13 mouse cellular contexts compared by ENCODE assay signal in the genomic region with DNA sequence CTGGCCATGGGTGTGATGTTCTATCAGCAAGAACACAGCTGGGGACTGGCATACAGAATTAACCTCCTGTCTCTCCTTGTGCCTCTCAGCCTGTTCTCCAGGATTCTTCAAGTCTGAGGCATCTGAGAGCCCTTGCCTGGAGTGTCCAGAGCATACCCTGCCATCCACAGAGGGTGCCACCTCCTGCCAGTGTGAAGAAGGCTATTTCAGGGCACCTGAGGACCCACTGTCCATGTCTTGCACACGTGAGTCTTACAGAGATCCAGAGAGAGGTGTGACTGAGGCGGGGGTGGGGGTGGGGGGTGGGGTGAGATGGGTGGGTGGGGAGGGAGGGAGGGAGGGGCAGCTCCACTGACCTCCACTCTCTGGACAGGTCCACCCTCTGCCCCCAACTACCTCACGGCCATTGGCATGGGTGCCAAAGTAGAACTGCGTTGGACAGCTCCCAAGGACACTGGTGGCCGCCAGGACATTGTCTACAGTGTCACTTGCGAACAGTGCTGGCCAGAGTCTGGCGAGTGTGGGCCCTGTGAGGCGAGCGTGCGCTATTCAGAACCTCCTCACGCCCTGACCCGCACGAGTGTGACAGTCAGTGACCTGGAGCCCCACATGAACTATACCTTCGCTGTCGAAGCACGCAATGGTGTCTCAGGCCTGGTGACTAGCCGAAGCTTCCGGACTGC. TPM values are rescaled to one million over a fixed set of nuclear protein-coding genes. Genes with fewer than 3 reads are reported as not detected.
DNase-seq lines count a peak whose midpoint lies in the region; ATAC-seq and TF ChIP-seq lines count a peak whose summit lies in the region.
"Had no signal": no experiment of that assay in that cellular context is flagged by ENCODE, and none has a peak within 500 bp of the region (broad histone marks: within the 10 kb centered on the region; RNA-seq: fewer than 3 reads in every experiment).

No protein-coding gene starts in this region.

- peak; percentile 21; the same call in 1 of the 2 replicates for ATAC-seq in liver, postnatal 0 days
- no peak for ATAC-seq in liver, embryonic 12.5 days
- ATAC-seq: midbrain, embryonic 16.5 days had no signal

- 0 out of 2 replicates have a peak overlapping the region, but pooled peaks have one; percentile 13 for H3K27ac ChIP-seq in gastrocnemius, adult 2 months
- H3K27ac ChIP-seq in liver, postnatal 0 days (ENCODE audit: low read depth): no peak overlapping the region
- H3K27ac ChIP-seq in liver, embryonic 12.5 days: no peak overlapping the region
- H3K27ac ChIP-seq: embryonic facial prominence, embryonic 10.5 days; hindbrain, embryonic 14.5 days; neural tube, embryonic 15.5 days had no signal

- TF ChIP-seq EP300 in liver, postnatal 0 days (IDR thresholded peaks at IDR 0.05; ENCODE audit: low read depth): no peak

- H3K4me1 ChIP-seq in liver, postnatal 0 days (ENCODE audit: insufficient read depth): peaks cover 20% of the 10 kb centered on the region
- peaks cover 35% of the 10 kb centered on the region for H3K4me1 ChIP-seq in liver, embryonic 12.5 days

- H3K4me3 ChIP-seq in gastrocnemius, adult 2 months: no peak overlapping the region
- no peak overlapping the region for H3K4me3 ChIP-seq in liver, postnatal 0 days (ENCODE audit: low read depth, low read length)
- H3K4me3 ChIP-seq in liver, embryonic 12.5 days: no peak overlapping the region
- H3K4me3 ChIP-seq: embryonic facial prominence, embryonic 10.5 days; neural tube, embryonic 15.5 days had no signal

- no peak for TF ChIP-seq CTCF in gastrocnemius, adult 2 months (IDR thresholded peaks at IDR 0.05)
- no peak for TF ChIP-seq CTCF in liver, postnatal 0 days (IDR thresholded peaks at IDR 0.05; ENCODE audit: low read depth)

- peaks cover 25% of the 10 kb centered on the region for H3K36me3 ChIP-seq in liver, postnatal 0 days (replicated peaks; ENCODE audit: insufficient read depth, low read length)
- H3K36me3 ChIP-seq in liver, embryonic 12.5 days: peaks cover 21% of the 10 kb centered on the region
- H3K36me3 ChIP-seq: neural tube, embryonic 15.5 days had no signal

- DNase-seq in gastrocnemius, adult 2 months: no peak
- no peak for DNase-seq in gastrocnemius, adult 18-20 months (ENCODE audit: low spot score)
- no peak for DNase-seq in liver, postnatal 0 days
- peak; percentile 47 for DNase-seq in heart, adult 8-10 months (ENCODE audit: low spot score)
- DNase-seq in heart, postnatal 36 days: peak; percentile 50 to 64
- no peak for DNase-seq in urinary bladder, postnatal 10 days (ENCODE audit: low spot score)
- no peak for DNase-seq in gastrocnemius, postnatal 10 days
- DNase-seq: gastrocnemius, postnatal 14 days had no signal

- WGBS in liver, postnatal 0 days (ENCODE audit: insufficient replicate concordance): 80% methylated on average over 18 of the region's 18 CpGs
- 67% methylated on average over 18 of the region's 18 CpGs for whole genome bisulfite sequencing in liver, embryonic 12.5 days (ENCODE audit: insufficient replicate concordance)

- H3K4me2 ChIP-seq in liver, postnatal 0 days (ENCODE audit: low read depth, low read length): no peak overlapping the region
- no peak overlapping the region for H3K4me2 ChIP-seq in liver, embryonic 12.5 days
- H3K4me2 ChIP-seq: hindbrain, embryonic 14.5 days; neural tube, embryonic 15.5 days had no signal

- intact Hi-C loops in gastrocnemius, adult 2 months (cut with DNase I): no loop called here
- intact Hi-C loops in heart, postnatal 36 days (cut with DNase I): loop anchor here (1.0 to 2.0 kb wide), 2 partner anchors 38 to 46 kb away; no protein-coding TSS in a partner anchor

- H3K9ac ChIP-seq in liver, postnatal 0 days (replicated peaks): no peak overlapping the region
- H3K9ac ChIP-seq in liver, embryonic 12.5 days: no peak overlapping the region
- H3K9ac ChIP-seq: hindbrain, embryonic 14.5 days; neural tube, embryonic 15.5 days had no signal

- no peaks in the 10 kb centered on the region for H3K27me3 ChIP-seq in liver, postnatal 0 days (ENCODE audit: insufficient read depth, low read length)
- 0 out of 2 replicates have a peak, but pooled peaks cover 4% of the 10 kb centered on the region for H3K27me3 ChIP-seq in liver, embryonic 12.5 days (replicated peaks)
- H3K27me3 ChIP-seq: neural tube, embryonic 15.5 days had no signal

- H3K9me3 ChIP-seq in liver, postnatal 0 days (ENCODE audit: low read length): no peaks in the 10 kb centered on the region
- no peaks in the 10 kb centered on the region for H3K9me3 ChIP-seq in liver, embryonic 12.5 days (replicated peaks)
- H3K9me3 ChIP-seq: embryonic facial prominence, embryonic 10.5 days; neural tube, embryonic 15.5 days had no signal

RNA-seq across cellular contexts. Expression of a gene that starts 15.6 kb away (rescaled TPM):
- total RNA-seq in gastrocnemius, adult 2 months (2021): 1 to 10 TPM; 1.8 to 2.6 TPM
- 1 to 10 TPM; 1.6 to 2.9 TPM for total RNA-seq in gastrocnemius, adult 18-20 months (2021)
- 1.5 and 2.4 TPM in 2 replicates for polyA plus RNA-seq in liver, postnatal 0 days (2015; fragmentation: Nextera tagmentation; extraction: Ambion mirVana)
- polyA plus RNA-seq in liver, embryonic 12.5 days (2016; fragmentation: Nextera tagmentation; extraction: Ambion mirVana): 2.1 TPM in 2 replicates
- 1 to 10 TPM; 4.6 to 7.1 (median 5.2) TPM for total RNA-seq in heart, adult 8-10 months (2022)
- total RNA-seq in heart, postnatal 36 days (2021): 1 to 10 TPM; 5.4 to 7.0 TPM
- 1 to 10 TPM; 3.9 to 5.9 TPM for total RNA-seq in gastrocnemius, postnatal 10 days (2021)

RNA-seq across cellular contexts. Expression of a gene that starts 51.4 kb away (rescaled TPM):
- under 1 TPM in 1 of 2 experiments, not detected in 1; 0.20 TPM for total RNA-seq in gastrocnemius, adult 2 months (2021)
- under 1 TPM; 0.16 to 0.31 TPM for total RNA-seq in gastrocnemius, adult 18-20 months (2021)
- polyA plus RNA-seq in liver, postnatal 0 days (2015; fragmentation: Nextera tagmentation; extraction: Ambion mirVana): 0.53 and 0.96 TPM in 2 replicates
- polyA plus RNA-seq in liver, embryonic 12.5 days (2016; fragmentation: Nextera tagmentation; extraction: Ambion mirVana): 0.08 and 0.13 TPM in 2 replicates
- 1 to 10 TPM; 2.4 to 5.5 (median 4.1) TPM for total RNA-seq in heart, adult 8-10 months (2022)
- total RNA-seq in heart, postnatal 36 days (2021): 1 to 10 TPM; 1.6 to 1.7 TPM
- total RNA-seq in gastrocnemius, postnatal 10 days (2021): under 1 TPM in 1 of 2 experiments, not detected in 1; 0.16 TPM

Comparison
In these comparisons a context has a peak if more than half of its experiments do, and no peak if none do; other contexts are left out.
1. DNase-seq: peak in heart, adult 8-10 months (single experiment) and heart, postnatal 36 days (2 of 2); none in gastrocnemius, adult 2 months (single experiment), gastrocnemius, adult 18-20 months (single experiment), liver, postnatal 0 days (single experiment), urinary bladder, postnatal 10 days (single experiment) and gastrocnemius, postnatal 10 days (single experiment).